Mouse (Mus musculus): ENCODE measurements at regions not wholly inside any gene's neighbourhood (a gene's known extent, or its start where the extent isn't known, plus 50 kb on each side); places are given as distances from the start of the nearest gene placed in this dataset.

DNA sequence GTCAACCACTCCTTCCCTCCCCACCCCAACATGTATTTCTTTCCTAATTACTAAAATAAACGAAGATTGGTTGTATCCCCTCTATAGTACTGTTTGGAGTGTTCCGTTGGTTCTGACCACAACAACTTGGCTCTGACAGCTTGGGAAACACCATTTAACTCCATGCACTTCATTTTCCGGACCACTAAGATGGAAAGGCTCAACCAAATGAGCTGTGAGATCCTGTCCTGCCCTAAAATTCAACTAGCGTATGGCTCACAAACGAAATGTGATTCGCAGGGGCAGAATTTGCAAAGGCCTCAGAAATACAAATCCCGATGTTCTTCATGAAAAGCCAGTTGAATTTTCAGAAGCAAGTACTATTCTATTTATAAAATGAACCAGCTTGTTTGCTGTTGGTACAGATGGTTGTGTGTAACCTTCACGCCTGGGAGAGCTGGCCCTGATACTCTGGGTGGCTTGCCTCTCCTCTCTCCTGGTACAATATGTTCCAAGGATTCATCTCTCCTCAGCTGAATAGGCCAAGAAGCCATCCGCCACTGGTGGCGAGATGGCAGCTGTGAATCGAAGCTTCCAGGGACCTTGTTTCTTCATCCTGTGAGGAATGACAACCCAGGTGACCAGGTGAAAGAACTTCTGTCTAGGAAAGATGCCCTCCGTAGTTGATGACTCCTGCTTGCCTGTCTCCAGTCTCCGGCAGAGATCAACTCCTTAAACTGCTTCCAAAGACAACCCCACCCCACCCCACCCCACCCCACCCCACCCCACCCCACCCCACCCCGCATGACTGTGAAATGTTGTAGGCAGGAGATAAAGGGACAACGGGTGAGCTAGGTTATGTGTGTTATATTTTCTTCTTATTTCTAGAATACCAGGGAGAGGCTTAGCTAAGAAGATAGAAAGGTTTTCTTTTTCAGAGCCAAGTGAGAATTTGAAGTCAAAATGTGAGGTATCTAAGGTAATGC is 237.7 kb upstream of the Map3k1 start:
- H3K9me3 ChIP-seq, result 0 out of 2 replicates have a peak, but pooled peaks cover 3% of the 10 kb centered on the region
- H3K27ac ChIP-seq, result no peak overlapping the region
- 87% methylated on average over 15 of the region's 15 CpGs for WGBS
- no peak overlapping the region for H3K4me2 ChIP-seq
- no peak overlapping the region for H3K4me3 ChIP-seq (replicated peaks)
- H3K4me1 ChIP-seq (replicated peaks), result peaks cover 5% of the 10 kb centered on the region; the same call in 1 of the 2 replicates
- no peaks in the 10 kb centered on the region for H3K36me3 ChIP-seq
- ATAC-seq (ENCODE audit: insufficient number of reproducible peaks, insufficient read depth, low FRiP score, low TSS enrichment, low read depth), result no peak
- H3K27me3 ChIP-seq, result no peaks in the 10 kb centered on the region
- no peak overlapping the region for H3K9ac ChIP-seq (replicated peaks)

GRCm38 (mm10) chr13:112047408-112047807 is 238.6 kb upstream of the Map3k1 start:
- no peaks in the 10 kb centered on the region for H3K27me3 ChIP-seq
- H3K36me3 ChIP-seq, result no peaks in the 10 kb centered on the region
- H3K4me1 ChIP-seq (replicated peaks), result peaks cover 5% of the 10 kb centered on the region; the same call in 1 of the 2 replicates
- H3K27ac ChIP-seq, result no peak overlapping the region
- H3K9me3 ChIP-seq, result 0 out of 2 replicates have a peak, but pooled peaks cover 3% of the 10 kb centered on the region
- no peak overlapping the region for H3K9ac ChIP-seq (replicated peaks)
- H3K4me3 ChIP-seq (replicated peaks), result no peak overlapping the region
- 59% methylated on average over 3 of the region's 3 CpGs for WGBS
- no peak for ATAC-seq (ENCODE audit: insufficient number of reproducible peaks, insufficient read depth, low FRiP score, low TSS enrichment, low read depth)
- no peak overlapping the region for H3K4me2 ChIP-seq

DNA sequence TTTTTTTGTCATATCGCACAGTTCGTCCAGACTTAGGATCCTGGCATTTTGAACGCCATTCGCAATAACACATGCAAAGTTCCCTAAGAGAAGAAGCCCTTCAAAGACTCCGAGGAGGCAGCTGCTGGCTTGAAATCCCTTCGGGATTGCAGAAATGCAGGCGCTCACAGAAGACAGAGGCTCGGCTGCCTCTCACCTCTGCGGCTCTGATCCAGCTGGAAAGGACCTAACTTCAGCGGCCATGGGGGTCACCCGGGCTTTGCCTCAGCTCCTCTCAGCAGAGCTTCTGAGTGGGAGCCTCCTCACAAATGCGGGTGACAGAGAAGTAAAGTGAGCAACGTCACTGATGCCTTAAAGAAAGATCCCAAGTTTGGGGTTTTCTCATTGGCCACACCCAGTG is 239.1 kb upstream of the Map3k1 start:
- Histone ChIP-seq H3K36me3 (no peaks in the 10 kb centered on the region), H3K27ac (no peak overlapping the region), H3K9me3 (0 out of 2 replicates have a peak, but pooled peaks cover under 1% of the 10 kb centered on the region), H3K9ac (replicated peaks) (no peak overlapping the region), H3K4me1 (replicated peaks) (peaks cover 5% of the 10 kb centered on the region; the same call in 1 of the 2 replicates), H3K27me3 (no peaks in the 10 kb centered on the region), H3K4me3 (replicated peaks) (no peak overlapping the region), H3K4me2 (no peak overlapping the region)
- 73% methylated on average over 13 of the region's 13 CpGs for WGBS
- ATAC-seq (ENCODE audit: insufficient number of reproducible peaks, insufficient read depth, low FRiP score, low TSS enrichment, low read depth), result no peak

GRCm38 (mm10) chr13:112048327-112048726 is 239.5 kb upstream of the Map3k1 start:
- WGBS, result 85% methylated on average over 6 of the region's 6 CpGs
- no peak for ATAC-seq (ENCODE audit: insufficient number of reproducible peaks, insufficient read depth, low FRiP score, low TSS enrichment, low read depth)
- H3K9me3 ChIP-seq, result no peaks in the 10 kb centered on the region

GRCm38 (mm10) chr13:112050892-112051291 is 237.4 kb upstream of the Ankrd55 start:
- Histone ChIP-seq H3K27me3 (no peaks in the 10 kb centered on the region), H3K36me3 (no peaks in the 10 kb centered on the region), H3K9me3 (no peaks in the 10 kb centered on the region), H3K9ac (replicated peaks) (no peak overlapping the region), H3K4me3 (replicated peaks) (no peak overlapping the region), H3K27ac (no peak overlapping the region), H3K4me1 (replicated peaks) (peaks cover 1% of the 10 kb centered on the region; the same call in 1 of the 2 replicates), H3K4me2 (no peak overlapping the region)
- 92% methylated on average over 11 of the region's 11 CpGs for WGBS
- no peak for ATAC-seq (ENCODE audit: insufficient number of reproducible peaks, insufficient read depth, low FRiP score, low TSS enrichment, low read depth)

More at GRCm38 (mm10) chr13:112048327-112048726, 239.5 kb upstream of the Map3k1 start:
- Histone ChIP-seq H3K4me3 (replicated peaks) (no peak overlapping the region), H3K27ac (no peak overlapping the region), H3K4me1 (replicated peaks) (peaks cover 5% of the 10 kb centered on the region; the same call in 1 of the 2 replicates), H3K27me3 (no peaks in the 10 kb centered on the region), H3K9ac (replicated peaks) (no peak overlapping the region), H3K36me3 (no peaks in the 10 kb centered on the region), H3K4me2 (no peak overlapping the region)

DNA sequence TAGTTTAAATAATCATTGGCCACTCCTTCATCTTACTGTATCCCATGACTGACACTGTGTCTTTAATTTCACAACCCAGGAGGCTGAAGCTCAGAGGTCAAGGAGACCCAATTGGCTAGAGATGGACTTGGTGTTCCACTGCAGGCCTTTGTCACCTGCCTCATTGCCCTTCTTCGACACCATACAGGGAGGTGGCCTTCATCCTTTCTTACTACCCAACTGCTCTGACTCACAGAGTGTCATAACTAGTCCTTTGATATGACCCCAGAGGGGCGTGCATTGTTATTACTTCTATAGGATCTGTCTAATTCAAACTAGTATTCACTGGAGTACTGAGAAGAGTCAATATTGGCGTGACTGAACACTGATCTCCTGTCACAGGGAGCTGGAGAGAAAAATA is 236.2 kb upstream of the Ankrd55 start:
- ATAC-seq (ENCODE audit: insufficient number of reproducible peaks, insufficient read depth, low FRiP score, low TSS enrichment, low read depth), result no peak
- H3K36me3 ChIP-seq, result no peaks in the 10 kb centered on the region
- WGBS, result 93% methylated on average over 3 of the region's 3 CpGs

DNA sequence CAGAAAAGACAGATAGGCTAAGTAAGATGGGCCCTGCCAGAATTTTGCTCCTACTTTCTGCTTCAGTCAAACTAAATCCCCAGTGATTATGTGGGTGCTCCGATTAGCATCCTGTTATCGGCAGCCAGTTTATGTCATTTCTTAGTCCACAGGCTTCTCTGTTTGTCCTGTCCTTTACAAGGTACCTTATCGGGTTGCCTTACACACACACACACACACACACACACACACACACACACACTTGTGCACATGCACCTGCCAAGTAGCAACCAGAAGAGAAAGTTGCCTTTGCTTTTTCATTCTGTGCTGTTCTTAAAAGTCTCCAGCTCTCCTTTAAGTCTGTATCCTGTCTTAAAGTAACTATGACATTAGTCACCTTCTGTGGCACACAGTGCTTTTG is 235.8 kb upstream of the Ankrd55 start:
- no peak for ATAC-seq (ENCODE audit: insufficient number of reproducible peaks, insufficient read depth, low FRiP score, low TSS enrichment, low read depth)
- WGBS, result 90% methylated on average over 3 of the region's 3 CpGs
- H3K4me3 ChIP-seq (replicated peaks), result no peak overlapping the region
- H3K27me3 ChIP-seq, result no peaks in the 10 kb centered on the region
- H3K9ac ChIP-seq (replicated peaks), result no peak overlapping the region
- H3K4me2 ChIP-seq, result no peak overlapping the region
- H3K9me3 ChIP-seq, result no peaks in the 10 kb centered on the region
- no peaks in the 10 kb centered on the region for H3K4me1 ChIP-seq (replicated peaks)
- H3K36me3 ChIP-seq, result no peaks in the 10 kb centered on the region
- H3K27ac ChIP-seq, result no peak overlapping the region

More for the DNA sequence above, 236.2 kb upstream of the Ankrd55 start:
- H3K27ac ChIP-seq, result no peak overlapping the region
- no peaks in the 10 kb centered on the region for H3K27me3 ChIP-seq
- H3K4me3 ChIP-seq (replicated peaks), result no peak overlapping the region
- H3K4me2 ChIP-seq, result no peak overlapping the region
- no peak overlapping the region for H3K9ac ChIP-seq (replicated peaks)
- no peaks in the 10 kb centered on the region for H3K4me1 ChIP-seq (replicated peaks)
- H3K9me3 ChIP-seq, result no peaks in the 10 kb centered on the region

DNA sequence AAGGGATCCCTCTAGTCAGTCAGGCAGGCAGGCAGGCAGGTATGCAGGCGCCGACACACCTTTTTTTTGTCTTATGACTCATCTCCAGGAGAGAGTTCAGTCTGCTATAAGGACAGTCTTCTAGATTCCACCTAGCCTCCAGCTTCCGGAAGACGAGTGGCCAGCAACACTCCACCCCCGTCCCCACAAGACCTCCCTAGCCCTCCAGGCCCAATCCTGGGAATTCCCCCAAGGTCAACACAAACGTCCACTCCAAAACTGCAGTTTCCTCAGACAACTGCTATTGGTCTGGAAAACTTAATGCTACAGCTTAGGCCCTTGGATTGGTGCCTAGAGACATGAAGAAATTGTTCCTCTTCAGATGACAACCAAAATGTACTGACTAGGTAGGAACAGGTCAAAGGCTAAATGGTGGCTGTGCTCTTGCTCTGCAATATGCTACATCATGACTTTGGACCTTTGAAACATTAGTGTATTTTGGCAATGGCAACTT is 233.3 kb upstream of the Ankrd55 start:
- Histone ChIP-seq H3K27ac (no peak overlapping the region), H3K9ac (replicated peaks) (no peak overlapping the region), H3K4me2 (no peak overlapping the region), H3K36me3 (no peaks in the 10 kb centered on the region), H3K4me3 (replicated peaks) (no peak overlapping the region), H3K27me3 (no peaks in the 10 kb centered on the region), H3K9me3 (no peaks in the 10 kb centered on the region), H3K4me1 (replicated peaks) (peaks cover 3% of the 10 kb centered on the region; the same call in 1 of the 2 replicates)
- no peak for ATAC-seq (ENCODE audit: insufficient number of reproducible peaks, insufficient read depth, low FRiP score, low TSS enrichment, low read depth)
- WGBS, result 88% methylated on average over 6 of the region's 6 CpGs

DNA sequence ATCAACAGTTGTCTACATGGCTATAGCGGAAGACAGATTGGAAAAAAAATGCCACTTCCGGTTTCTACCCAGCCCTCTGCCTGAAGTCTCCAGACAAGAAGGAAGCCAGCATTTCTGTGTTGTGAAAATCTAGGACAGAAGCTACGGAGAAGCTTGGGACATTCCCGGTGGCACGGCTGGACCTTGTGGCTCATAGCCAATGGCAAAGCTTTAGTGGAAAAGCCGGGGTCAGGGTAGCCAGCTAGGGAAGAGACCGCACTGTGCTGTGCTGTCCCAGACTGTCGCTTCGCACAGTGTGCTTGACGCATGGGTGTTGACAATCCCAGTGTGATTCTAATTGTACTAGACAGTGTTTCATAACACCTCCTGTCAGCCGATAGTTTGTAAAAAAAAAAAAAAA is 230.0 kb upstream of the Ankrd55 start:
- Histone ChIP-seq H3K4me2 (no peak overlapping the region), H3K9me3 (no peaks in the 10 kb centered on the region), H3K4me1 (replicated peaks) (peaks cover 12% of the 10 kb centered on the region), H3K4me3 (replicated peaks) (no peak overlapping the region), H3K27me3 (no peaks in the 10 kb centered on the region), H3K9ac (replicated peaks) (no peak overlapping the region), H3K36me3 (no peaks in the 10 kb centered on the region), H3K27ac (no peak overlapping the region)
- ATAC-seq (ENCODE audit: insufficient number of reproducible peaks, insufficient read depth, low FRiP score, low TSS enrichment, low read depth), result no peak
- WGBS, result 78% methylated on average over 11 of the region's 11 CpGs

DNA sequence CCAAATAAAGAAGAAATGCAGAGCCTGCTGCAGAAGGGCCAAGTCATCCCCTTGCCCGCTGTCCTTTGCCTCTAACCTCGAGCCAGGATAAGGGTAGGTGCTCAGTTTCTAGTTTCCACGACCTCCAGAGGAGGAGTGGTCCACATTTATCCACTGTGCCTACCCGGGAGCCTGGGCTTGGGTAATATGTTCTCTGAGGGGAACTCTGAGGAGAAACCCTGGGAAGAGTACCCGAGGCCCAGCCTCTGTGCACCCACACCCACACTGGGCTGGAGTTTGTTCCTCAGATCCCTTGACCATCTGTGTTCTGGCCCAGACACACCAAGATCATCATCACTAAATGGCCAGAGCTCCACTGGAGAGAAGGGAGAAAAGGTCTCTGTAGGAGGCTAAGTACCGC is 229.5 kb upstream of the Ankrd55 start:
- H3K4me1 ChIP-seq (replicated peaks), result peaks cover 17% of the 10 kb centered on the region
- ATAC-seq (ENCODE audit: insufficient number of reproducible peaks, insufficient read depth, low FRiP score, low TSS enrichment, low read depth), result no peak
- H3K27me3 ChIP-seq, result no peaks in the 10 kb centered on the region
- no peaks in the 10 kb centered on the region for H3K9me3 ChIP-seq
- H3K36me3 ChIP-seq, result no peaks in the 10 kb centered on the region
- H3K4me2 ChIP-seq, result no peak overlapping the region
- WGBS, result 80% methylated on average over 6 of the region's 6 CpGs
- H3K4me3 ChIP-seq (replicated peaks), result no peak overlapping the region
- H3K9ac ChIP-seq (replicated peaks), result no peak overlapping the region
- H3K27ac ChIP-seq, result no peak overlapping the region

- 88% methylated on average over 8 of the region's 8 CpGs for WGBS
- H3K36me3 ChIP-seq, result no peaks in the 10 kb centered on the region
- H3K27ac ChIP-seq, result no peak overlapping the region
- H3K4me3 ChIP-seq (replicated peaks), result no peak overlapping the region
- H3K4me1 ChIP-seq (replicated peaks), result peaks cover 33% of the 10 kb centered on the region
- H3K9me3 ChIP-seq, result no peaks in the 10 kb centered on the region
- H3K9ac ChIP-seq (replicated peaks), result no peak overlapping the region
- H3K4me2 ChIP-seq, result no peak overlapping the region
- no peak for ATAC-seq (ENCODE audit: insufficient number of reproducible peaks, insufficient read depth, low FRiP score, low TSS enrichment, low read depth)
- peaks cover under 1% of the 10 kb centered on the region; the same call in 1 of the 2 replicates for H3K27me3 ChIP-seq
These were observed 226.2 kb upstream of the Ankrd55 start for GRCm38 (mm10) chr13:112062024-112062423.
